Mouse (Mus musculus) adrenal gland, postnatal 10 days (tissue): ENCODE results near the gene Arpc1b. TPM values are rescaled to one million over a fixed set of nuclear protein-coding genes. Genes with fewer than 3 reads are reported as not detected.
"Not testable (repeated sequence)": the region's sequence is repeated elsewhere in the genome, so short reads cannot be mapped to it uniquely, and the experiment has no call there.

Source experiments
- DNase-seq: peaks from one replicate; pipeline ENCODE4 v3.0.0; 2021; ENCODE audit warnings: mixed read lengths
- long read RNA-seq, 2 experiments: library from polyadenylated mRNA; stranded (forward); transcript quantifications; one replicate each; pipeline ENCODE4 v2.0.0; 2021
- total RNA-seq, 2 experiments: library from RNA; stranded (reverse); gene quantifications; 2 replicates each; pipeline ENCODE4 v1.2.3; 2021

The Arpc1b gene
- total RNA-seq, result 100 to 1,000 TPM; 212 to 226 TPM
- long read RNA-seq, experiment 1, transcript Arpc1b-201 (10 exons, 3,105 nt), result major isoform, 523 of 602 reads
- long read RNA-seq, experiment 1, partial matches to known transcripts, result 44 of 602 reads
- long read RNA-seq, experiment 1, other reads (novel, unspliced or antisense), result 31 of 602 reads
- long read RNA-seq, experiment 2, transcript Arpc1b-201 (10 exons, 3,105 nt), result major isoform, 117 of 135 reads
- long read RNA-seq, experiment 2, partial matches to known transcripts, result 9 of 135 reads
- long read RNA-seq, experiment 2, other reads (novel, unspliced or antisense), result 7 of 135 reads

DNA sequence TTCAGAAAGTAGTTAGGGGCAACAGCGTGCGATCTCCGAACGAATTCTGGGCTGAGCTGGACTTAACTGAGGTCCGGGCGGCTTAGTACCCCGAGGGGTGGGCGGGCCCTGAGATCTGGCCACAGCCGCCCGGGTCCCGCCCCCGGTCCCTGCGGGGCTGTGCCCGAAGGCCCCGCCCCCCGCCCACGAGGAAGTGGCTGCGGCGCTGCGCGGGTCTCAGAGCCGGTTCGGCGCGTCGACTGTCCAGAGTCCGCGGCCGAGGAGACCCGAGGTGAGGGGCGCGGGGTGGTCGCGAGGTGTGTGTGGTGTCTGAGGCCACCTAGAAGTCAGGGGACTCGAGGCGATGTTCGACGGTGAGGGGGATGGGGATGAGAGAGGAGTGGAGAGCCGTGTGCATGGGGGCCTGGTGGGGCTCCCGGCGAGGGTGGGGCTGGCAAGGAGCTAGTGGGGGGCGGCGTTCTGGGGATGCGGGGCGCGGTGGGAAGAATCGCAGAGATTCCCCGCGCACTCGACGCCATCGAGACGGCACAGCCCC, at the start of gene Arpc1b:
Arpc1b (plus strand) TSS at position 145 of the 535 bp plus-strand sequence.
- peak; percentile 90 for DNase-seq

DNA sequence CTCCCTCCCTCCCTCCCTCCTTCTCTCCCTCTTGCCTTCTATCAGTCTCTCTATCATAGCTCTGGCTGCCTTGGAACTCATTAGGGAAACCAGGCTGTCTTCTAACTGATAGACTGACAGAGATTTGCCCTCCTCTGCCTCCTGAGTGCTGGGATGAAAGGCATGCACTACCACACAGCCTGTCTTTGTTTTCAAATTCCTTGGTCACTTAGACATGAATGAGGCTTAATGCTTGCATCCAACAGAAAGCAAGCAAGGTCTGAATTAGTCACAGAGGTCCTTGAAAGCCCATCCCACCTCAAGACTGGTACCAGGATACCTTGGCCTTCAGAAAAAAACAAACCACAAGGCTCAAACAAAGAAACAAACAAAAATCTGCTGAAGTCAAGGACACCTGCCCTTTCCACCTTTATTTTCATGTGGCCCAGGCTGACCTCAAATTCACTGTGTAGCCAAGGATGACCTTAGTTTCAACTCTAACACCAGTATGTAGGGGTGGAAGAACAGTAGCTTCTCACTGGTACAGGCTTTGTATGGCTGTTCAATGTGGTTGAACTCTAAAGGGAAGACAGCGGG, 49.2 kb upstream of the Arpc1b start:
- no peak for DNase-seq

DNA sequence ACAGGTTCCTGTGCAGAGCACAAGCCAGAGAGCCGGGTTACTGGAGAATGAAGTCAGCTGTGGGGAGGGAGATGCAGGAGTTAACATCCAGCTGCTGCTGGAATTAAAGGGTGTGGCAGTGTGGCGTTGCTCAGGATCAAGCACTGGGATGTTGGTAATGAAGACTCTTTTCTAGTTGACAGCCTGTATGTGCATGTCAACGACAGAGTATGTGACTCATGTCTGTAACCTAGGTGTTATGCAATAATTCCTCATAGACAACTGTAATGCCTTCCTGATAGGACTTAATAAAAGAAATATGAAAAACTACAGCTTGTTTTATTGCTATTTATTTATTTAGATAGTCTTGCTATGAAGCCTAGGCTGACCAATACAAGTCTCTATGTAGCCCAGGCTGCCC, 45.2 kb upstream of the Arpc1b start:
- DNase-seq, result no peak

GRCm38 (mm10) chr5:145069707-145070106, 44.3 kb upstream of the Arpc1b start:
- DNase-seq, result peak; percentile 85

GRCm38 (mm10) chr5:145071342-145071741, 42.7 kb upstream of the Arpc1b start:
- no peak for DNase-seq

- no peak for DNase-seq
Observed at GRCm38 (mm10) chr5:145075081-145075480, 38.9 kb upstream of the Arpc1b start.

- DNase-seq, result no peak
Observed at GRCm38 (mm10) chr5:145081866-145082613, 32.0 kb upstream of the Arpc1b start.

DNA sequence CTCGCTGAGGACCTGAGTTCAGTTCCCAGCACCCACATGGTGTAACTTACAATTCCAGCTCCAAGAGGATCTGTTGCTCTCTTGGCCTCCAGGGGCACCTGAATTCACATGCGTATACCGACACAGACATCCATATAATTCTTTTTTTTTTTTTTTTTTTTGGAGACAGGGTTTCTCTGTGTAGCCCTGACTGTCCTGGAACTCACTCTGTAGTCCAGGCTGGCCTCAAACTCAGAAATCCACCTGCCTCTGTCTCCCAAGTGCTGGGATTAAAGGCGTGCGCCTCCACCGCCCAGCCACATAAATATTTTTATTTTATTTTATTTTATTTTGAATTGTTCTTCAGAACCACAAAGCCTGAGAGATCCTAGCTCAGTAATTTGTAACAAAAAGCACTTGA, 30.8 kb upstream of the Arpc1b start:
- DNase-seq, result not testable (repeated sequence)

DNA sequence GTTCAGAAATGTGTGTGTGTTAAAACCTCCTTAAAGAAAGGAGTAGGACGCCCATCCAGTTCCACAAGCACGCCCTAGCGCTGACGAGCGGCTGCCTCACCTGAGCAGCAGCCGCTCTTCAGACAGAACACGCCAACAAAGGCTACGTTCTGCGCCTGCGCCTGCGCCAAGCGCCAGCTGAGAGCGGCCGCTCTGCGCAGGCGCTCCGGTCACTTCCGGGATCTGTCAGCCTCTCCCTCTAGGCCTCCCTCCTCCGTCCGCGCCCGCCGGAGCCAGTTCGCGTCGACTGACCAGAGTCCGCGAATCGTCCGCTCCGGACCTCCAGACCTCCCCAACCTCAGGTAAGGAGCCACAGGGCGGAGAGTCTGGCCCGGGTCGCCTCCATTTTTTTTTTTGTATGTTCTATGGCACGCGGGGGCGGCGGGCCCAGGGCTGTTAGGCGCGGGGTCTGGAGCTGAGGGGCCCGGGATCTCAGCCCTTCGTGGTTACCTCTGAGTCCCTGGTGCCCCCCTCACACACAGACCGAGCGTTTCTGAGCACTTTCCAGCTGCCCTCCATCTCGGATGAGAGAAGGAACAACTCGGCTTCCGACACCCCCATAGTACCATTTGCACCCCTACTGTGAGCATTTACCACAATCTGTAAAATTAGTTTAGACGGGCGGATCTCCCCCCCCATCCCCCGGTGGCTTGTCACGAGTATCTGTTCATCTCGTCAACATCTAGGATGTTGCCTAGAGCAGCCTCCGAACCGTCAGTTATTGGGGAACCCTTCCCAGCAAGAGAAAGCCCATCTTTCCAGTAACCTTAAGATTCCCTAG, 30.2 kb upstream of the Arpc1b start, which contains the start of the genes Arpc1a and Kpna7:
Arpc1a (plus strand) TSS at position 199 of the 820 bp plus-strand sequence.
Kpna7 (minus strand) TSS at position 399 of the 820 bp plus-strand sequence.
- peak; percentile 97 for DNase-seq

- DNase-seq, result no peak
Observed at GRCm38 (mm10) chr5:145084822-145085221, 29.2 kb upstream of the Arpc1b start.

DNA sequence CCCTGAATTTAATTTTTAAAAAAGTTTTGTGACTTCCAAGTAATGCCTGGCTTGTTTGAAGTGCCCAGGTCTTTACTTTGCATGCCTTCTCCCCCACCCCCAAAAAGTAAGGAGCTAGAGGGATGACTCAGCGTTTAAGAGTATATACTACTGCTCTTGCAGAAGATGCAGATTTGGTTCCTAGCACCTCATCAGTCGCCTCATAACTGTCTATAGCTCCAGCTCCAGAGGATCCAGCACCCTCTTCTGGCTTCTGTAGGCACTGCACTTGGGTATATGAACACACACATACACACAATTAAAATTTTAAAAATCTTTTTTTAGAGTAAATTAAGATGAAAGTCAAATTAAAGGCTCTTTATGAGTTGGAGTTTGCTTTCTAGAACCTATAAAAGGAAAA, 25.8 kb upstream of the Arpc1b start:
- DNase-seq, result no peak

GRCm38 (mm10) chr5:145089878-145090277, 24.1 kb upstream of the Arpc1b start:
- no peak for DNase-seq

DNA sequence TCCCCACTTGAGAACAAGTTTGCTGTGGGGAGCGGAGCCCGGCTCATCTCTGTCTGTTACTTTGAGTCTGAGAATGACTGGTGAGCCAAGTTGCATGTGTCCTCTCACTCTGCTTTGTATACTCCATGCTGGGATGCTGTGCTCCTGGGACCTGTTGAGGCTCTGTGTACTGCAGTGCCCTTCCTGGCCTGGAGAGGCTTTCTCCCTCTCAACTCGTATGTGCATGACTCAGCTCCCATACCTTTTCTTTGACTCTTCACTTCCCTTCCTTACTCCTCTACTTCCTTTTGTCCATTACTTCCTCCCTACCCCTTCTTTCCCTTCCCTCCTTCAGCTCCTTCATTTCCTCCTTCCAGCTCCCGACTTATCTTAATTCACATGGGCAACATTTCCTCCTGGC, 17.8 kb upstream of the Arpc1b start:
- DNase-seq, result no peak

DNA sequence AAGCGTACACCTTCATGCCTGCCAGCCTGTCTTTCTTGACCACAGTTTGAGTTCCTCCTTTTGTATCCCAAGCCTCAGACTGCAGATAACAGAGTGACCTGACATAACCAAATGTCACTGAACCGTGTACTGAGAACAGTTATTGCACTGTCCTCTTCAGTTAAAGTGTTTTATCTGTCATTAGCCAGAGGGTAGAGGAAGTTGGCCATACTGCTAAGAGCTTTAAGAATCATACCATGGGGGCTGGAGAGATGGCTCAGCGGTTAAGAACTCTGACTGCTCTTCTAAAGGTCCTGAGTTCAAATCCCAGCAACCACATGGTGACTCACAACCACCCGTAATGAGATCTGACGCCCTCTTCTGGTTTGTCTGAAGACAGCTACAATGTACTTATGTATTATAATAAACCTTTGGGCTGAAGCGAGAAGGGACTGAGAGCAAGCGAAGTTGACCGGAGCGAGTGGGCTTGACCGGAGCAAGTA, 15.6 kb upstream of the Arpc1b start:
- DNase-seq, result no peak

- DNase-seq, result no peak
Observed at GRCm38 (mm10) chr5:145100960-145101359, 13.1 kb upstream of the Arpc1b start.

GRCm38 (mm10) chr5:145101451-145101850, 12.6 kb upstream of the Arpc1b start:
- not testable (repeated sequence) for DNase-seq

- no peak for DNase-seq
Observed at GRCm38 (mm10) chr5:145102706-145103105, 11.3 kb upstream of the Arpc1b start.

GRCm38 (mm10) chr5:145104328-145104727, 9.7 kb upstream of the Arpc1b start:
- DNase-seq, result no peak

GRCm38 (mm10) chr5:145105694-145106275, 8.2 kb upstream of the Arpc1b start:
- DNase-seq, result peak; percentile 42

GRCm38 (mm10) chr5:145110401-145110800, 3.6 kb upstream of the Arpc1b start:
- no peak for DNase-seq

DNA sequence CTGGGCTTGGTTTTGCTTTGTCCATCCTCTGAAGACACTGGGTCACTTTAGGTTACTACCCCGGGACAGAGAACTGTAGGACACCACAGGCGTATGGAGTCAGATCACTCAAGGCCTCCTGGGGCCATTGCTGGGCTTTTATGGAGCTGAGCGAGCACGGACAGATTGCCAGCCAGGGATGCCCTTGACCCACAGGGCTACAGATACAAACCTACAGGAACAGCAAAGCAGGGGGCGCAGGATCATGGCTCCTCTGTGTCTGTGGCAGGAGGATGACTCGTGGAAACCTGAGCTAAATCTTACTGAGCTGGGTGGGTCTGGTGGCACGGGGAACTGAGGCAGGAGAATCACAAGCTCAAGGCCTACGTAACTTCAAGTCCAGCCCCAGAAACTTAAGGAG, 1.4 kb upstream of the Arpc1b start:
- peak; percentile 43 for DNase-seq
